Mouse (Mus musculus) olfactory bulb, adult 2 months (tissue): ENCODE measurements around the gene Zfp950.

Experiments used
- CTCF ChIP-seq: fragments of 200-500 bp; IDR thresholded peaks from 2 replicates; pipeline ENCODE4 v1.5.1; 2012; ENCODE audit warnings: low read depth, mild to moderate bottlenecking, low read length, moderate library complexity; ENCODE audit not compliant: insufficient read depth
- POLR2A ChIP-seq: fragments of 200-500 bp; IDR thresholded peaks from 2 replicates; pipeline ENCODE4 v1.6.1; 2012; ENCODE audit warnings: mild to moderate bottlenecking, low read depth, low read length, moderate library complexity; ENCODE audit not compliant: insufficient read depth

- TF ChIP-seq CTCF (no peak), POLR2A (no peak)
These were observed 57.6 kb downstream of the Zfp950 start for GRCm38 (mm10) chr19:61083006-61083405.
